Mouse (Mus musculus) kidney, postnatal 0 days (tissue): Measurements from ENCODE around the gene Ddx31. TPM values are rescaled to one million over a fixed set of nuclear protein-coding genes. Genes with fewer than 3 reads are reported as not detected.

Source experiments
- ATAC-seq: fragments of 200-750 bp; cut with Nextera tagmentation; replicated peaks from 2 replicates; pipeline ENCODE4 v1.8.0; 2017; ENCODE audit warnings: low read depth, moderate number of reproducible peaks, moderate TSS enrichment, moderate library complexity; ENCODE audit not compliant: low FRiP score
- DNase-seq: peaks from one replicate; pipeline ENCODE4 v3.0.0-alpha.2; 2016; ENCODE audit warnings: low spot score
- H3K27ac ChIP-seq: fragments of 300-500 bp; sonication (generic); 2 replicates; pipeline ENCODE4 v1.5.1; 2014; ENCODE audit warnings: mild to moderate bottlenecking
- H3K27me3 ChIP-seq: fragments of 300-500 bp; sonication (generic); 2 replicates; pipeline ENCODE4 v1.6.1; 2014; ENCODE audit warnings: low read length, mixed read lengths; ENCODE audit not compliant: insufficient read depth
- H3K36me3 ChIP-seq: fragments of 300-500 bp; sonication (generic); 2 replicates; pipeline ENCODE4 v1.6.1; 2014; ENCODE audit warnings: low read length, mixed read lengths; ENCODE audit not compliant: insufficient read depth
- H3K4me1 ChIP-seq: fragments of 300-500 bp; sonication (generic); replicated peaks from 2 replicates; pipeline ENCODE4 v1.6.1; 2014; ENCODE audit warnings: antibody characterized with exemption, low read length, mixed read lengths; ENCODE audit not compliant: insufficient read depth
- H3K4me2 ChIP-seq: fragments of 300-500 bp; sonication (generic); 2 replicates; pipeline ENCODE4 v1.6.1; 2014; ENCODE audit warnings: mild to moderate bottlenecking, low read length, moderate library complexity, mixed read lengths
- H3K4me3 ChIP-seq: fragments of 300-500 bp; sonication (generic); replicated peaks from 2 replicates; pipeline ENCODE4 v1.5.1; 2014; ENCODE audit warnings: low read depth, low read length
- H3K9ac ChIP-seq: fragments of 300-500 bp; sonication (generic); 2 replicates; pipeline ENCODE4 v1.6.1; 2014; ENCODE audit warnings: low read depth, low read length
- H3K9me3 ChIP-seq: fragments of 300-500 bp; sonication (generic); replicated peaks from 2 replicates; pipeline ENCODE4 v1.6.1; 2016; ENCODE audit warnings: low read length, inconsistent platforms, mixed read lengths
- CTCF ChIP-seq: IDR thresholded peaks from 2 replicates; pipeline ENCODE4 v1.5.1; 2016; ENCODE audit warnings: antibody characterized with exemption, low read depth, mild to moderate bottlenecking, moderate library complexity
- WGBS: fragments of 180-500 bp; shearing (Covaris S2); extraction: QIAGEN DNeasy Blood & Tissue Kit; methylation state at CpG from one replicate; pipeline ENCODE4 v1.1.7; 2014; 5-methylcytosine and 5-hydroxymethylcytosine counted together
- polyA plus RNA-seq: library from polyadenylated mRNA; unstranded; fragments of >200 nt; fragmentation: Nextera tagmentation; extraction: Ambion mirVana; gene quantifications from 2 replicates; pipeline ENCODE4 v1.2.1, GENCODE M21; 2015

The Ddx31 gene
- polyA plus RNA-seq, 1 experiment from 2014 or later, result 8.7 TPM

GRCm38 (mm10) chr2:28903871-28904270, 63.7 kb downstream of the Ddx31 start:
- WGBS, result 81% methylated on average over 5 of the region's 5 CpGs
- Histone ChIP-seq H3K4me2 (no peak overlapping the region), H3K36me3 (peaks cover 23% of the 10 kb centered on the region; the same call in 1 of the 2 replicates), H3K9ac (no peak overlapping the region), H3K9me3 (no peaks in the 10 kb centered on the region), H3K4me3 (no peak overlapping the region), H3K27ac (no peak overlapping the region), H3K27me3 (peaks cover 5% of the 10 kb centered on the region; the same call in 1 of the 2 replicates), H3K4me1 (peaks cover 9% of the 10 kb centered on the region; the same call in 1 of the 2 replicates)
- no peak for DNase-seq
- no peak for TF ChIP-seq CTCF
- no peak for ATAC-seq

- TF ChIP-seq CTCF, result no peak
Measured at GRCm38 (mm10) chr2:28904786-28905185, 64.6 kb downstream of the Ddx31 start.

GRCm38 (mm10) chr2:28905561-28905960, 65.4 kb downstream of the Ddx31 start:
- no peak for TF ChIP-seq CTCF
- Histone ChIP-seq H3K36me3 (peaks cover 13% of the 10 kb centered on the region; the same call in 1 of the 2 replicates), H3K4me3 (no peak overlapping the region), H3K27me3 (peaks cover 22% of the 10 kb centered on the region), H3K27ac (no peak overlapping the region), H3K9ac (no peak overlapping the region), H3K4me2 (no peak overlapping the region), H3K4me1 (peaks cover 15% of the 10 kb centered on the region; the same call in 1 of the 2 replicates), H3K9me3 (no peaks in the 10 kb centered on the region)
- DNase-seq (no peak), ATAC-seq (no peak)
- 60% methylated on average over 4 of the region's 4 CpGs for WGBS

More at GRCm38 (mm10) chr2:28904786-28905185, 64.6 kb downstream of the Ddx31 start:
- Histone ChIP-seq H3K9me3 (no peaks in the 10 kb centered on the region), H3K4me2 (no peak overlapping the region), H3K4me1 (peaks cover 15% of the 10 kb centered on the region; the same call in 1 of the 2 replicates), H3K27me3 (peaks cover 14% of the 10 kb centered on the region), H3K4me3 (no peak overlapping the region), H3K36me3 (peaks cover 20% of the 10 kb centered on the region; the same call in 1 of the 2 replicates), H3K27ac (no peak overlapping the region), H3K9ac (no peak overlapping the region)
- no peak for DNase-seq
- ATAC-seq, result no peak
- WGBS, result 83% methylated on average over 9 of the region's 9 CpGs

- ATAC-seq (0 out of 2 replicates have a peak, but pooled peaks have one; percentile 3), DNase-seq (no peak)
- Histone ChIP-seq H3K4me1 (peaks cover 15% of the 10 kb centered on the region; the same call in 1 of the 2 replicates), H3K9ac (no peak overlapping the region), H3K36me3 (peaks cover 13% of the 10 kb centered on the region; the same call in 1 of the 2 replicates), H3K27ac (no peak overlapping the region), H3K9me3 (no peaks in the 10 kb centered on the region), H3K4me2 (peak overlapping the region; percentile 39), H3K4me3 (peak overlapping the region; percentile 24), H3K27me3 (peaks cover 44% of the 10 kb centered on the region)
- WGBS, result 10% methylated on average over 10 of the region's 10 CpGs
- TF ChIP-seq CTCF, result no peak
Measured at GRCm38 (mm10) chr2:28907691-28908388, 67.6 kb downstream of the Ddx31 start.

- peak overlapping the region; percentile 39 for H3K4me2 ChIP-seq
- H3K9me3 ChIP-seq, result no peaks in the 10 kb centered on the region
- no peak overlapping the region for H3K27ac ChIP-seq
- no peak overlapping the region for H3K9ac ChIP-seq
- under 1% methylated on average over 39 of the region's 39 CpGs for WGBS
- peaks cover 51% of the 10 kb centered on the region for H3K27me3 ChIP-seq
- no peak for DNase-seq
- no peak for TF ChIP-seq CTCF
- peak overlapping the region; percentile 24 for H3K4me3 ChIP-seq
- peak; percentile 60 for ATAC-seq
- peaks cover 15% of the 10 kb centered on the region; the same call in 1 of the 2 replicates for H3K4me1 ChIP-seq
- H3K36me3 ChIP-seq, result peaks cover 13% of the 10 kb centered on the region; the same call in 1 of the 2 replicates
Measured at GRCm38 (mm10) chr2:28908389-28909153, 68.4 kb downstream of the Ddx31 start.

- no peak for TF ChIP-seq CTCF
- Histone ChIP-seq H3K9me3 (no peaks in the 10 kb centered on the region), H3K36me3 (peaks cover 13% of the 10 kb centered on the region; the same call in 1 of the 2 replicates), H3K27me3 (peaks cover 59% of the 10 kb centered on the region), H3K4me1 (peaks cover 15% of the 10 kb centered on the region; the same call in 1 of the 2 replicates), H3K4me2 (peak overlapping the region; percentile 39), H3K27ac (no peak overlapping the region), H3K9ac (no peak overlapping the region), H3K4me3 (0 out of 2 replicates have a peak overlapping the region, but pooled peaks have one; percentile 9)
- ATAC-seq (no peak), DNase-seq (no peak)
- under 1% methylated on average over 40 of the region's 41 CpGs for WGBS
Measured at GRCm38 (mm10) chr2:28909186-28909817, 69.1 kb downstream of the Ddx31 start.
